Comparison of ENCODE assay signal across 16 mouse cellular contexts in genomic region chrX:133887308-133887707, GRCm38 (mm10). TPM values are rescaled to one million over a fixed set of nuclear protein-coding genes. Genes with fewer than 3 reads are reported as not detected.
"Had no signal": no experiment of that assay in that cellular context is flagged by ENCODE, and none has a peak within 500 bp of the region (broad histone marks: within the 10 kb centered on the region; RNA-seq: fewer than 3 reads in every experiment).

No protein-coding gene starts in this region.

- ATAC-seq: lung, postnatal 0 days had no signal

- DNase-seq: kidney, adult 8-10 months; kidney, postnatal 25 days; lung, adult 2 months; lung, postnatal 36 days; midbrain, embryonic 14.5 days; retina, postnatal 1 day; right cerebral cortex, postnatal 14 days; thymus, postnatal 25 days had no signal

RNA-seq across cellular contexts. Expression of gene Srpx2, which starts 20.9 kb away (rescaled TPM):
- total RNA-seq: megakaryocyte, adult 5-6 weeks; neutrophil, adult 5-6 weeks had no signal

RNA-seq across cellular contexts. Expression of gene Tnmd, which starts 36.5 kb away (rescaled TPM):
- total RNA-seq: layer of hippocampus, postnatal 25 days; megakaryocyte, adult 5-6 weeks; neutrophil, adult 5-6 weeks had no signal
- polyA plus RNA-seq: limb, embryonic 10.5 days; liver, embryonic 11.5 days; lung, postnatal 0 days; myocyte; urinary bladder, adult 2 months had no signal
